Mouse (Mus musculus) forebrain, embryonic 11.5 days (tissue): ENCODE data around the gene Lzts3. TPM values are rescaled to one million over a fixed set of nuclear protein-coding genes. Genes with fewer than 3 reads are reported as not detected.
A peak's percentile ranks its signal among the peaks of the same experiment; 100 is the strongest.

Experiments
- ATAC-seq: fragments of 200-750 bp; cut with Nextera tagmentation; replicated peaks from 2 replicates; pipeline ENCODE4 v1.8.0; 2017; ENCODE audit warnings: moderate TSS enrichment; ENCODE audit not compliant: low FRiP score
- DNase-seq: peaks from one replicate; pipeline ENCODE4 v3.0.0-alpha.2; 2017; ENCODE audit warnings: low spot score
- H3K27ac ChIP-seq: fragments of 300-500 bp; sonication (generic); 2 replicates; pipeline ENCODE4 v1.5.1; 2014; ENCODE audit warnings: low read depth, low read length
- H3K27me3 ChIP-seq: fragments of 300-500 bp; sonication (generic); 2 replicates; pipeline ENCODE4 v1.6.1; 2014; ENCODE audit warnings: mild to moderate bottlenecking, low read length, mixed read lengths; ENCODE audit not compliant: control insufficient read depth, insufficient read depth
- H3K36me3 ChIP-seq: fragments of 300-500 bp; sonication (generic); 2 replicates; pipeline ENCODE4 v1.6.1; 2014; ENCODE audit warnings: mild to moderate bottlenecking, low read length, moderate library complexity, mixed read lengths; ENCODE audit not compliant: control insufficient read depth, insufficient read depth
- H3K4me1 ChIP-seq: fragments of 300-500 bp; sonication (generic); replicated peaks from 2 replicates; pipeline ENCODE4 v1.6.1; 2014; ENCODE audit warnings: low read length, mixed read lengths; ENCODE audit not compliant: control insufficient read depth, insufficient read depth
- H3K4me2 ChIP-seq: fragments of 300-500 bp; sonication (generic); 2 replicates; pipeline ENCODE4 v1.6.1; 2014; ENCODE audit warnings: low read depth, mild to moderate bottlenecking, low read length, moderate library complexity, mixed read lengths; ENCODE audit not compliant: severe bottlenecking
- H3K4me3 ChIP-seq: fragments of 300-500 bp; sonication (generic); 2 replicates; pipeline ENCODE4 v1.5.1; 2014; ENCODE audit warnings: low read depth, low read length
- H3K9ac ChIP-seq: fragments of 300-500 bp; sonication (generic); 2 replicates; pipeline ENCODE4 v1.6.1; 2014; ENCODE audit warnings: low read length
- H3K9me3 ChIP-seq: fragments of 300-500 bp; sonication (generic); 2 replicates; pipeline ENCODE4 v1.6.1; 2016; ENCODE audit warnings: low read length, mixed read lengths; ENCODE audit not compliant: control insufficient read depth
- WGBS: fragments of 180-500 bp; shearing (Covaris S2); extraction: QIAGEN DNeasy Blood & Tissue Kit; methylation state at CpG from one replicate; pipeline ENCODE4 v1.1.7; 2014; 5-methylcytosine and 5-hydroxymethylcytosine counted together
- polyA plus RNA-seq: library from polyadenylated mRNA; unstranded; fragments of >200 nt; fragmentation: Nextera tagmentation; extraction: Ambion mirVana; gene quantifications from 2 replicates; pipeline ENCODE4 v1.2.1, GENCODE M21; 2014

Gene Lzts3
- polyA plus RNA-seq, 1 experiment from 2014 or later = 1.6 TPM

DNA sequence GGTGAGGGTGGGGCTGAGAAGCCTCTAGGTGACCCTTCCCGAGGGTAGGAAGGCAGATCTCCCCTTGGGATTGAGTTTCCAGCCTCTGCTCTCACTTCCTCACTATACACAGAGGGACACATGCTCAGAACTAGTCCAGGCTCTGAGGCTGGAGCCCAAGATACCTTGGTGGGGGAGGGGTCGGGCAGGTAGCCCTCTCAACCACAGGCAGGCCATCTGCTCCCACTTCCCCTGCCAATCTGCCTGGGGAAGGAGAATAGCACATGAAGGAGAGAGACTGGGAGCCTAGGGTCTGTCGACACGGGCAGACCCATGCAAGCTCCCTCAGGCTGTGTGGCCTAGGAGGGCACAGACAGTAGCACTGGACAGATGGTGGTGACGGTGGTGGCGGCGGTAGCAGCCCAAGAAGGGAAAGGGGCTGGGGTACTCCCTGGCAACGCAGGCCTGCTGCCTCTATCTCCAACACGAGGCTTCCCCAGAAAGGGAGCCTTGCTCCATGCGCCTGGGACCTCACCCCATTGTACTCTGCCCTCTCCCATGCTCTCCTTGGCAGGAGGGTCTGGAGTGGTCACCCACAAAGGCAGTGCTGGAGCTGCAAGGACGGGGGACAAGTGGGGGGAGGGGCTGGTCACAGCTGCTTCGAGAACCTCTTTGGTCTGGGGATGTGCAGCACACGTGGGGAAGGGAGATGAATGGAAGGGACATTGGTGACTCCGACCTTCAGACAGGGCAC lies 8.4 kb downstream of the Lzts3 start:
- ATAC-seq (peak; percentile 40; the same call in 1 of the 2 replicates), DNase-seq (peak; percentile 68)
- Histone ChIP-seq H3K4me1 (peaks cover 20% of the 10 kb centered on the region), H3K9ac (peak overlapping the region; percentile 48), H3K36me3 (no peaks in the 10 kb centered on the region), H3K27me3 (peaks cover 41% of the 10 kb centered on the region), H3K4me2 (peak overlapping the region; percentile 58), H3K27ac (no peak overlapping the region), H3K4me3 (peak overlapping the region; percentile 31), H3K9me3 (no peaks in the 10 kb centered on the region)
- WGBS = 14% methylated on average over 14 of the region's 14 CpGs

GRCm38 (mm10) chr2:130632887-130633675 lies 9.5 kb downstream of the Lzts3 start:
- Histone ChIP-seq H3K4me1 (peaks cover 25% of the 10 kb centered on the region), H3K36me3 (no peaks in the 10 kb centered on the region), H3K9ac (no peak overlapping the region), H3K9me3 (no peaks in the 10 kb centered on the region), H3K27ac (no peak overlapping the region), H3K4me2 (no peak overlapping the region), H3K4me3 (no peak overlapping the region), H3K27me3 (peaks cover 38% of the 10 kb centered on the region)
- peak; percentile 68 for DNase-seq
- ATAC-seq = no peak
- WGBS = 33% methylated on average over 5 of the region's 5 CpGs

DNA sequence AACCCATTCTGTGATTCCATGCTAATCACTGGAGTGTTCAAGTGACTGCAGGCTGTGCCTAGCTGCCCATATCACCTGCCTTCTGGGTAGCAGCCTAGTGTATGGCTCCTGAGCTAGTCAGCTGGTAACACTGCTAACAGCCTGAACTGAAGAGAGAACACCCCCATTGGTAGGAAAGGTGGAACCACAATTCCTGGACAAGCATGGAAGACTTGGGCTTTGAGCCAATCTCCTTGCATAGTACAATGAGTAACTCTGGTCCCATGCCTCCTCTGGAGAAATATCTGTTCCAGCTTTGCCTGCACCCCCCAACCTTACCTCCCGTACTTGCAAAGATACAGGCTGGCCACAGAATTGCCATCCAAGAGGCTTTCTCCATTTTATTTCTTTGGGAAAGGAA lies 10.2 kb downstream of the Lzts3 start:
- H3K9ac ChIP-seq = no peak overlapping the region
- DNase-seq (no peak), ATAC-seq (no peak)
- no peak overlapping the region for H3K27ac ChIP-seq
- no peak overlapping the region for H3K4me2 ChIP-seq
- no peaks in the 10 kb centered on the region for H3K36me3 ChIP-seq
- H3K27me3 ChIP-seq = peaks cover 32% of the 10 kb centered on the region
- H3K9me3 ChIP-seq = no peaks in the 10 kb centered on the region
- no peak overlapping the region for H3K4me3 ChIP-seq
- H3K4me1 ChIP-seq = peaks cover 25% of the 10 kb centered on the region
- 33% methylated on average over 1 of the region's 1 CpGs for WGBS

DNA sequence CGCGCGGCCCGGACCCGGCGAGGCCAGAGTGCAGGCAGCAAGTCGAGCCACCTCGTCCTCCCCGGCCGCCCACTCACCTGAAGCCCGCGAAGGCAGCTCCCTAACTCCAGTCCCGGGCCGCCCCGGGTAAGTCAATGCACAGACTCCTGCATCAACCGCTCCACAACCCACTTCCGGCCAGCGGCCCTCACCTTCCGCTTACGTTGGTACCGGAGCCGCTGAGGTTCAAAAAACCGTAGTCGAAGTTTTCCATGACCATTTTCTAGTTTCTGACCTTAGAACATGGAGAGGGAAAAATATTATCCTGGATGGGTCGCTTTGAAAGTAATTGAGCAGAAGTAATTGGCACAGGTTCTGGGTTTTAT lies 12.8 kb downstream of the Lzts3 start, which contains the start of the genes Fastkd5 and Ubox5:
Gene Fastkd5, minus strand, starts transcription at position 189 of the 365 bp plus-strand sequence.
Gene Ubox5, minus strand, starts transcription at position 200 of the 365 bp plus-strand sequence.
- Histone ChIP-seq H3K36me3 (peaks cover 4% of the 10 kb centered on the region; the same call in 1 of the 2 replicates), H3K9me3 (no peaks in the 10 kb centered on the region), H3K27me3 (peaks cover 9% of the 10 kb centered on the region), H3K27ac (peak within 1 kb of the TSS; percentile 50; the same call in 1 of the 2 replicates), H3K4me3 (peak within 1 kb of the TSS; percentile 99), H3K9ac (peak within 1 kb of the TSS; percentile 92), H3K4me2 (peak within 1 kb of the TSS; percentile 81), H3K4me1 (peaks cover 18% of the 10 kb centered on the region)
- DNase-seq (peak; percentile 88), ATAC-seq (peak; percentile 80)
- 1% methylated on average over 22 of the region's 25 CpGs for WGBS

GRCm38 (mm10) chr2:130629080-130629838 lies 13.3 kb downstream of the Lzts3 start:
- H3K36me3 ChIP-seq = peaks cover 4% of the 10 kb centered on the region; the same call in 1 of the 2 replicates
- peak overlapping the region; percentile 81 for H3K4me2 ChIP-seq
- DNase-seq (no peak), ATAC-seq (peak; percentile 17; the same call in 1 of the 2 replicates)
- 3% methylated on average over 37 of the region's 37 CpGs for WGBS
- H3K27me3 ChIP-seq = peaks cover 4% of the 10 kb centered on the region
- peak overlapping the region; percentile 50; the same call in 1 of the 2 replicates for H3K27ac ChIP-seq
- peaks cover 13% of the 10 kb centered on the region; the same call in 1 of the 2 replicates for H3K4me1 ChIP-seq
- no peaks in the 10 kb centered on the region for H3K9me3 ChIP-seq
- H3K9ac ChIP-seq = peak overlapping the region; percentile 92
- peak overlapping the region; percentile 99 for H3K4me3 ChIP-seq

GRCm38 (mm10) chr2:130628424-130628823 lies 14.2 kb downstream of the Lzts3 start:
- H3K4me1 ChIP-seq = peaks cover 10% of the 10 kb centered on the region; the same call in 1 of the 2 replicates
- WGBS = 73% methylated on average over 3 of the region's 3 CpGs
- peaks cover 4% of the 10 kb centered on the region; the same call in 1 of the 2 replicates for H3K36me3 ChIP-seq
- H3K4me3 ChIP-seq = peak overlapping the region; percentile 99; the same call in 1 of the 2 replicates
- H3K27ac ChIP-seq = no peak overlapping the region
- DNase-seq (no peak), ATAC-seq (no peak)
- no peak overlapping the region for H3K9ac ChIP-seq
- peak overlapping the region; percentile 81; the same call in 1 of the 2 replicates for H3K4me2 ChIP-seq
- H3K27me3 ChIP-seq = no peaks in the 10 kb centered on the region
- no peaks in the 10 kb centered on the region for H3K9me3 ChIP-seq

- Histone ChIP-seq H3K27ac (no peak overlapping the region), H3K4me2 (no peak overlapping the region), H3K27me3 (no peaks in the 10 kb centered on the region), H3K9me3 (no peaks in the 10 kb centered on the region), H3K36me3 (peaks cover 8% of the 10 kb centered on the region; the same call in 1 of the 2 replicates), H3K9ac (no peak overlapping the region), H3K4me3 (no peak overlapping the region), H3K4me1 (no peaks in the 10 kb centered on the region)
- 90% methylated on average over 7 of the region's 7 CpGs for WGBS
- no peak for DNase-seq
- ATAC-seq = no peak
These were observed 23.6 kb downstream of the Lzts3 start for GRCm38 (mm10) chr2:130618972-130619371.

DNA sequence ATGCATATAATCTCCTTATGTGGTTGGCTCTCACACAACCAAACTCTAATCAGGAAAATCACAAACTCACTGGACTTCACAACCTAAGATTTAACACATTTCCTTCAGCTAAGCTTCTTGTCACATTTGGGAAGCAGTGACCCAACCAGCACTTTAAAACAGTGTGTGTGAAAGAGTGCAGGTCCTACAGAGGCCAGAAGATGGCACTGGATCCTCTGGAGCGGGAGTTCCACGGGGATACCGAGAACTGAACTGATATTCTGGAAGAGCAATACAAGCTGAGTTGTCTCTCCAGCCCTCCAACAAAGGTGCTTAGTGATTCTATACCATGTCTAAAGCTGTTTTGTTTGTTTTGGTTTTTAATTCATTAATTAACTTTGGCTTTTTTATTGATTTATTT lies 29.5 kb downstream of the Lzts3 start:
- no peaks in the 10 kb centered on the region for H3K4me1 ChIP-seq
- peak; percentile 57 for DNase-seq
- H3K27me3 ChIP-seq = no peaks in the 10 kb centered on the region
- no peak overlapping the region for H3K4me2 ChIP-seq
- no peak for ATAC-seq
- no peak overlapping the region for H3K9ac ChIP-seq
- H3K36me3 ChIP-seq = peaks cover 8% of the 10 kb centered on the region; the same call in 1 of the 2 replicates
- no peak overlapping the region for H3K27ac ChIP-seq
- WGBS = 63% methylated on average over 3 of the region's 3 CpGs
- H3K9me3 ChIP-seq = no peaks in the 10 kb centered on the region
- no peak overlapping the region for H3K4me3 ChIP-seq
